Mouse (Mus musculus) urinary bladder, postnatal 10 days (tissue): ENCODE data around the gene Elmo1.

ENCODE experiments used
- DNase-seq: peaks from one replicate; pipeline ENCODE4 v3.0.0; 2022; ENCODE audit warnings: low spot score

Elmo1 gene

DNA sequence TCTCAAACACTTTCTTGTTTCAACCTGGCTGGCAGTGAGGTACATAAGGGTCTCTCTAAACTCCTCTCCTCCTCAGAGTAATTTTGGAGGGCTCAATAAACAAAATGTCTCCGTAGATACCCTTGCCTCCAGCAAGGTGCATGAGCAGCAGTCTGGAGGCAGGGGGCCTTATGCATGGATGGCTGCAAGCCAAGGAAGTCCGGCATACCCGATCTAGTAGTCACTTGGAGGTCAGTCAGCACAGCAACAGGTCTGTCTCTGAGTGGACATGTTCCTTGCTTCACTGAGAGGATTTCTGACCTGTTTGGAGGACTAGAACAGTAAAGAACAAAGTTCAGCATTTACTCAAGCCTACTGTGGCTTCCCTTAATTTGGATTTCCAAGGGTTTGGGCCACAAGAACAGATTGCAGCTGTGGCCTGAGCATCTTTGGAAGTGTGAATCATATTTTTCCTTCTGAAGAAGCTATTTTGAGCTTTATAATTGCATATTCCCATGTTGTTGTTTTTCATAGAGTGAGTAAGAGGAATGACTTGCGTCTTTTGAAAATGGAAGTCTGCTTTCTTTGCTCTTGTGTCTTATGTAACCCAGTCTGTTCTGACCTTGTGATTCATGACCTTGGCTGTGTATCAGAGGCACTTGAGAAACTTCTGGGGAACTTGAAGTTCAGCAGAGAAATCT, 296.2 kb downstream of the Elmo1 start:
- no peak for DNase-seq

DNA sequence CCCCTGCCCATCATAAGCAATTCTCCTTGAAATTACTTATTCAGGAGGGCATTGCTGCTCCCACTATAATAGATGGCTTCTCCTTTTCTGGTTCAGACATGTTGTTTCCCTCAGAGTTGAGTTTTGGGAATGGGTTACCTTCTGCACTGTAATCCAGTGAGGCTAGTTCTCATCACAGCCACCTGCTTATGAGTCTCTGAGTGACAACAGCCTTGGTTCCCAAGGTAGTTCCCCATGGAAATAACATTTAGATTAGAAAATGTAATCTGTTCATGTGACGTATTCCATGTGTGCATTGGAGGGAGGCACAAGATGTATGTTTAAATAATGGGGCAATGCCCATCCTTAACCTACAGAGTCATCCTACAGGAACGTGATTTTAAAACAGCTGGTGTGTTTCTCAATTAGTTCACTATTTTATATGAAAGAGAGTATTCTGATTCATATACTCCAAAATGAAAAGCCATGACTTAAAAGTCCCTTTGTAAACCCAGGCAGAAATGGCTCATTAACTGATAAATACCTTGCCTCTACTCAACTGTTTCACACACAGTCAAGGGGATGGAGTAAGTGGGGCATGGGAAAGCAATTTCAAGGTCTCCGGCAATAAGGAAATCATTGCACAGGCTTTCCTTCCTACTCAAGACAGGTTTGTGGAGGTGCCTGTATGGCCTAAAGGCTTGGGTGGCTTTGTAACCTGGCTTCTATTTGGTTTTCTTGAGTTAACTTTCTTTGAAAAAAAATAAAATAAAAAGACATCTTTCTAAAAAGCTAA, 302.6 kb downstream of the Elmo1 start:
- DNase-seq: no peak

DNA sequence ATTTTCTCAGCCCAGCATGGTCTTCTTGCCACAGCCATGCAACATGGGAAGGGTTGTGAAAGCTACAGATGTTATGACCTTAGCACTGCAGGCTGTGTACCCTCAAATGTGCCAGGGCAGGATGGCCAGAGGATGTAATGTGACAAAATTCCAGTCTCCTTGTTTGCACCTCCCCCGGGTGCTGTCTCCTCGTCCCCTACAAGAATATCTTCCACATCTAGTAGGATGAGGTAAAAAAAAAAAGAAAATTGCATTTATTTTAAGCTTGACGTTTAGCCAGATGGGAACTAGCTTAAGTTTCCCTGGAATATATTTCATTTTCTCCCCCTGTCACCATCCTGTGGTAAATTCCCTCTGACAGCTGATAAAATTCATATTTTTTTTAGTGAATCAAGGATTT, 307.3 kb downstream of the Elmo1 start:
- DNase-seq: no peak

DNA sequence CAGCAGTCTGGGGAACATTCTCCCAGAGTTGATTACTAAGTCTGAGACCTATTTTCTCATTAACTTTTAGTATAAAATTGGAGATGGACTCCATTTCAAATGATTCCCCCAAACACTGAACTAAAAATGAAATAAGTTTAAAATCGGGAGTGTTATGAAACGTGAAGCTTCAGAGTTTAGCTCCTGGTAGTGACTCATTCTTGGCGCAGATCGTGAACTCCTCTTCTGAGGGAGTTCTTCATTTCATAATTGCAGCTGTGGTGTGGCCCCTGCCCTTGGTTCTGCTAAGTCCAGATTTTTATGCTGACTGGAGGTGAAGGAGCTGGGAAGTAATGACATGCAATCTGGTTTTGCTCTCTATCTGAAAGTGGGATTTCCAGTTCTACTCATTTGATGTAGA, 307.9 kb downstream of the Elmo1 start:
- no peak for DNase-seq

DNA sequence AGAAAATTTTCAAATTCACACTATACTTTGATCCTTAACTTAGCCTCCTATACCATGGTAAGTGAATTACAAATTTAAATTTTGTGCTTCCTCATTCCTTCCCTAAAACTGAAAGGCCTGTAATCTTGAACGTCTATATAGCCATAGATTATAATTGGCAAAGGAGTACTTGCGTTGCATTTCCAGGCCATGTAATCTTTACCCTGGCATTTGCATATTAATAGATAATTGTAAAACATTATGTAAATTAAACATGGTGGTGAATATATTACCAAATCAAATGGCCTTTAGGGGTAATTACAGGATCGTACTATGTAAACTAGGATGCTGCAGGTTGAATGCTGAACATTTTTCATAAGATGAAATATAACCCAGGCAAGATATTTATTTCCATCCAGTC, 314.1 kb downstream of the Elmo1 start:
- no peak for DNase-seq

DNA sequence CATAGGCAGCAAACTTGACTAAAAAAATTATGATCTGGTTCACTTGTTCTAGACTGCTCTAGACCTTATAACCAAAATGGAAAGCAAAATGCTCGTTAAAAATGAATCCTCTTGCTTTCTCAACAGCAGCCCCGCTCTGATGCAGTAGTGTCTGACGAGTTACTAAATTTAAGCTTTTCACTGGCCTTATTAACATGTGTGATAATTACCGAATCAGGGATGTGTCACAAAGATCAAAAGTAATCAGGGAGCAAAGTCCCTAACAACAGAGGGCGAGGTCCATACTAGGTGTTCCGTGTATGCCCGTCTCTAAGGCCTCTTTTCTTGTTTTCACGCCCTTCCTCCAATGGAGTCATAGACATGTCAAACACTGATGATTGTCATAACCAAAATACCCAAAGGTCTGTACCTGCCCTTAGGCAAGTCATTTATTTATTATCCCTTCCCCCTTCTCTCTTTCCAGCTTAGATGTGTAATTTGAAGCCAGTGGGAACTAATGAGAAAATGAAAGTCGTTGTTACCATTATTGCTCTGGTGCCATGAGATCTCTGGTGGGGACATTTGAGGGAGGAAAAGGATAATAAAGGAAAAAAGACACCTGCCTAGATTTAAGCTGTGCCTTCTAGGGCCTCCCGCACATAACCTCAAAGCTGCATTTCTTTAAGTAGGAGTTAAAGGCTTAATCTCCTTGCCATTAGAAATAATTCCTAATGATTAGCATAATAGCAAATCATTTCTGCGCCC, 316.2 kb downstream of the Elmo1 start:
- no peak for DNase-seq

DNA sequence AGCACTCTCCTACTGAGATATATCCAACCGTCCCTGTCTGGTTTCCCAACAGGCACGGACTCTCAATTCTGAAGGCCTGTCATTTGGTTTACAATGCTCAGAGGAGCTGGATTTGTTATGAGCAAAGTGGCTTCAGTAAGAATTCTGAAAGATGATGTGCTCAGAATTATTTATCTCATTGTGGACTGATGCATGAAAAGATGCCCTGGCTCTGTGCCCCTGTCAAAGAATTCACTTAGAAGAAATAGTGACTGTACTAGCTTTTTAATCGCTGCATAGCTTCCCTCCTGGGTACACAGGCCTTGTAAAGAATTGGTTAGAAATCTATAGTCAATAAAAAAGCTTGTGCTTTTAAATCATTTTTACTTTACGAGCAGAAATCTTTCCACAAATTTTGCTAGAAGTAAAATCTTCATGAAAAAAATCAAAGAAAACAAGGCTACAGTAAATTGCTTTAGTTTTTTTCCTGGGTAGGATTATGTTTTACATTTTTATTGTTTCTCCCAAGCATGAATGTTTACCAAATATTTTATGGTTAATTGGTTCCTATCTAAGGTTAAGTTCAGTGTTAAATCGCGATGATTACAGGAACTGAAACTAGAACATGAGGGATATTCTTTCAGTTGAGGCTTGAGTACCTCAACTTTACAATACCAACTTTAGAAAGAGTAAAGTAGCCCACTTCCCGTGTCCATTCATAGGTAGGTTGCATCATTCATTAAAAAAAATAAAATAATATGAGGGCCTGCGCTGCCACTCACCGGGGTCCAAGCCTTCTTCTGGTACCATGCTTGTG, 320.1 kb downstream of the Elmo1 start:
- no peak for DNase-seq

DNA sequence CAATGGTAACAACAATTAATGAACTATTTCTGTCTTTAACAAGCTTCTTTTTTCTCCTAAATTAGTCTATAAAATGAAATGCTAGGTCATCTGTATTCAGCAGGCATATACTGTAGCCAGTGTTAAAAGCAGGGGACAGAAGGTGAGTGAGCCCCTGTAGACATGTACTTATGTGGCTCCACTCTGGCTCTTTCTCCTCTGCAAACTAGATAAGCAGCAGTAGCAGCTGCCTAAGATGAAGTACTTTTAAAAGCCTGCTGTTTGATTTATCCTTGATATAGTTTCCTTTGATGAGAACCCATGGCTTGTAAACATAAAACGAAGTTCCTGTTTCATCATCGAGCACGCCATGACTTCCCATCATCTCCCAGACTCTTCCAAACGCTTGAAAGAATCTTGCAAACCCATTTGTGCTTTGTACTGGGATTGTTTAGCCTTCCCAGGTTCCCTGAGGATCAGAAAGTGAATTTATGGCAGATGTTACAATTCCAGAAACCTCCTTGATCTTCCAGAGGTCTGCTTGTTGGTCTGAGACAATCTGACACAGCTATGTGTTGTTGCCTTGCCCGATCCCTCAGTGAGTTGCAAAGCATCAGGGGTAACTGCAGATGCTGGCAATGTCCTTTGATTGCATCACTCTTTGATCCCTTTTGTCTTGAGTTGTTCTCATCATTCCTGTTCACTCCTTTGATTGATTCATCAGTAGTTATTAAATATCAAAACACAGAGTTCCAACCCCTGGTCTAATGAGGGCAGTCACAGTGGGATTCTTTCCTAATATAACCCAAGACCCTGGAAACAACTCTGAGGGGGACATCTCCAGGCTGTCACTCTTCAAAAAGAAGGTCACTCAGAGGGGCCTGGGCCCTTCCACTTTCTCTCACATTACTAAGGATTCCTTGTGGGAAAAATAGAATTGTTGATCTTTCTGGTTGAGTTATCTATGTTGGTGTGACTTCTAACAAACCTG, 326.6 kb downstream of the Elmo1 start:
- DNase-seq: no peak

DNA sequence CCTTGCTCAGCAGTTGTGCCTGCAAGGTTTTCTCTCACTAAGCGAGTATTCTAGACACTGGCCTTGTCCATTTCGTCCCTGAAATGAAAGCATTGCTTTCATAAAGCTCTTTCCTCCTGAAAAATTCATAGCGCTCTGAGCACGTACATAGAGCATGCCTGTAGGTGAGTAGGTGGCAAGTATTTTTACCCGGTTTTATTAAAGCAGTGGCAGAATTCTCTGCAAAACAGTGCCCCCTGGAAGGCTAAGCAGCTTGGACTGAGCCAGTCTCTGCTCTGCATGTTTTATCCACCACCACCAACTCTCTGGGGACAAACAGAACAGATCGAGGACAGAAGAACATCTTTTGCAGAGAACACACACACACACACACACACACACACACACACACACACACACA, 340.6 kb downstream of the Elmo1 start:
- DNase-seq: no peak

DNA sequence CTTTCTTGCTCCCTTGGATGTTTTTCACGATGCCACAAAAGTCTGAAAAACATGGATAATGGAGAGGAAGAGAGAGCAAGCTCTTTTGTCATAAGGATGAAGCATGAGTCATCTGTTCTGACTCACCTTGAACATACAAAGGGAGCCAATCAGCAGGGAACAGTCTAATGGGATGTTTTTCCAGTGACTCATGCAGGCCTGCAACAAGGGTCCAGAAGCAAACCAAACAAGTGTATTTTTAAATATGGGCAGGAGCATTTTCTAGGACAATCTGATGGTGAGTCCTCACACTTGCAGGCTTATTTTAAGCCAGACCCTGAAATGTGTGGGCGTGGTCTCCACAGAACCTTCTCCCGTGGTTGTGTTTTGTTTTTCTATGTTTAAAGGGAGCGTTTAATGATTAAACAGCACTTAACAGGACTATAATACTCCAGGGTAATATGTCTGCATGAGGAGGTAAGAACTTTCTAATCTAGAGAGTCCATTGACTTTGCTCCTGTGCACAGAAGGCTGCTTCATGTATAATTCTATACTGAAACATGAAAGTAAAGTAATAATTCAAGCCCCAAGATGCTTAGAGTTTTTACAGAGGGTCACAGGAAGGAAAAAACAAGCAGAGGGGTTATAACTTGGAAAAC, 342.9 kb downstream of the Elmo1 start:
- DNase-seq: no peak

DNA sequence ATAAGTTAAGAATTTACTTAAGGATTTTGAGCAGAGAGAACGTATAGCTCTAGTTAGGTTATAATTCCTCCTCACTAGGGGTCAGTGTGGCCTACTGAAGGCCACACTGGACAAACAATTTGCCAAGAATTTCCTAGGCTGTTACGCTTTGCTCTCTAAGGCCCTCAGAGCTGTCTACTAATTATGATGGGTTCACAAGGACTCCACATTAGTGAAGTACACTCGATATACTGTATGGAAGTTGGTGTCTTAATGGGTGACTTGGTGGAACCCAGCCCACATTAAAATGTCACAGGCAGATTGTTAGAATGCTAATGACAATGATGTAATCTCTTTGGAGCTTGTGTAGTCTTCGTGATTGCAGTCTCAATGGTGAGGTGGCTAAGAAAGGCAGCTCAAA, 343.7 kb downstream of the Elmo1 start:
- DNase-seq: no peak

DNA sequence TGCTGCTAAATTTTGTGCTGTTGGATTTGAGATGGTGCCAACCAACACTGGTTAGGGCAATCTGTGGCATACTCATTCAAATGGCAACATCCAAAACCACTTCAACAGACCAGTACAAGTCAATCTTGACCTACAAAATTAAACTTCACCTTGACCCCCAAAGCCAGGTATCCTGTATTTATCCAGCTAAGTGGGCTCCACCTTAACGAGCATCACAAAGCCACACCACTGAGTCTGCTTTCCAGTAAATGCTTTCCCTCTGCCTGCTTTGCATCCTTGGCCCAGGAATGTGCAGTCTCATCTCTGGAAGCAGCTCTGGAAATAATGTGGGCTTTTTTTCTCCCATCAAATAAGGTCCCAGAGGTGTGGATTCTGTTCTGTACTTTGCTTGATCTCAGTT, 349.1 kb downstream of the Elmo1 start:
- DNase-seq: no peak

DNA sequence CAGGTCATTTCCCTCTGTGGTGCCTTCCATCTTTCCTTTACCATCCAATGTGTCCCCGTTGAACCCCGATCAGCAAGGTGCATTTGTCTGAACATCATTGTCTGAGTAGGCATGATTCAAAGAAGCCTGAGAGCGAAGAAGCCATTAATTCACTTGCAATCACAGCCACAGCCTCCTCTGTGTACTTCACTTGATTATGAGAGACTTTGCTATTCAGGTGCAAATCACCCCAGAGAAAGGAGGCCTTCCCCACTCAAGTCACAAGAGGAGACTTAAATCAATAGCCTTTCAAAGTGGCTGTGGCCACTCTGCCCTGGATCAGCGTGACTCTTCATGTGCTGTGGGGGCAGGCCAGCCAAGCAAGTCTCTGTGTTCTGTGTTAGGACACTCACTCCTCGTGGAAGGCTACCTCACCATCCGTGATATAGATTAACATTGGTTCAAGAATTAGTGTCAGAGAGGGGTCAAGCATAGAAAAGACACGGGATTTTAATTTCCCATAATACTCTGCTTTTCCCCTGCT, 360.5 kb downstream of the Elmo1 start:
- DNase-seq: no peak

DNA sequence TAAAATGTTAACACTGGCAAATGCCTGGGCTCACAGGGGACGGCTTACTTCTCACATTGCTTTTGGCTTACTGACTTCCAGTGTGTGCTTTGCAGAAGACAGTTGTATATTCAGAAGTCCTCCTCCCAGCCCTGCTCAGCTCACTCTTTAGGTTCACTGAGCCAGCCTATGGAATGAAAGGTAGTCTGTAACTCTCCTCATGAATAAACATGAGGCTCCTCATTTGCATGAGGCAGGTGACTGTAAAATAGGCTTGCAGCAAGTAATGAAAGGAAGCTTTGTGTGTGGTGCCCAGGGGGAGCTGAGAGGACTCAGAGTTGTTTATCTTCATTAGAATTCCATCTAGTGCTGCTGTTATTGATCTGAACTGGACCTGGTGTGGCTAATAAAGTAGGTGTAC, 364.0 kb downstream of the Elmo1 start:
- DNase-seq: no peak

DNA sequence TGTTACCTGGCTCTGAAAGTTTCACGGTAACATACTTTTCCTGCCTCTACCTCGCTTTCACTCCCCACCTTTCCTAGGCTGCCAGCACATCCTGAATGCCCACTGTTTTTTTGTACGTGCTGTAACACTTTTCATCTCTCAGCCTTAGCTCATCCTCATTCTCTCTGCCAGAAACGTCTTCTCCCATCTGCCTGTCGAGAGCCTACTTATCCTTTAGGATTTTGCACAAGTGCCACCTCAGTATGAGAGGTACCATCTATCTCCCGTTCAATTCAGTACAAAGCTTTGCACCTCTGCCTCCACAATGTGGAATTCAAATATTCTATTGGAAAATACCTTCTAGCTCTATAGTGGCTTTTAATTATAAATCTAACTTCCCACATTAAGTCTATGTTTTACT, 369.7 kb downstream of the Elmo1 start:
- DNase-seq: no peak

DNA sequence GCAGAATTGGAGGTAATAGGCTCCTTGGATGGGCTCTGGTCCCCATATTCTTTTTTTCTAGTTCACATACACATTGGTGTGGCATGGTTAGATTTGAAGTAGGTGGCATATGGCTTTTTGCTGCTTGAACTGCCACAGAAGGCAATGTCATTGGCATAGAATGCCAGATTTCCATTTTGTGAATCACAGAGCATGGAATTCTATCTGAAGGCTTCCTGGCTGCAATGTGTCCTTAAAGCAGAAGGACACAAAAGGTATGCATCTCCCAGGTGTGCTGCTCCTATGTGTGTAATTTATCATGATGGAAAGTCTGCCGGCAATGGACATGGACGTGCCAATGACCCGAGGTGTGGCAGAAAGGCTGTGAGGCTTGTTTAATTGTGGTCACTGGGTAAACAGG, 371.2 kb downstream of the Elmo1 start:
- DNase-seq: no peak

DNA sequence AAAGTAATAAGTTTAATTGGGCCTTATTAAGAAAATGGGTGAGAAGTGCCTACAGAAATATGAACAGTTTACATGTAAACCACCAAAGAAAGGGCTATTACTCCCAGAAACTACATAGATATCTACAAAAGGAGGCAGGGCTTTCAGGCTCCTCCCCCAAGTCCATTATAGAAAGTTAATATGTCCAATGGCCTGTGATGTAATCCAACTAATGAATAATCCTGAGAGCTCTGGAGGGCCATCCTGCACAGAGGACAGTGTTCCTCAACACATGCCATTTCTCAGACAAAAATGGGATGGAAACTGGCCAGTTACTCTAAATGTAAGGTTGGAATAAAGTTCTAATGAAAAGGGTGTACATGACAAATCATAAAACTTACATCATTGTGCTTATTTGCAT, 373.8 kb downstream of the Elmo1 start:
- DNase-seq: no peak

DNA sequence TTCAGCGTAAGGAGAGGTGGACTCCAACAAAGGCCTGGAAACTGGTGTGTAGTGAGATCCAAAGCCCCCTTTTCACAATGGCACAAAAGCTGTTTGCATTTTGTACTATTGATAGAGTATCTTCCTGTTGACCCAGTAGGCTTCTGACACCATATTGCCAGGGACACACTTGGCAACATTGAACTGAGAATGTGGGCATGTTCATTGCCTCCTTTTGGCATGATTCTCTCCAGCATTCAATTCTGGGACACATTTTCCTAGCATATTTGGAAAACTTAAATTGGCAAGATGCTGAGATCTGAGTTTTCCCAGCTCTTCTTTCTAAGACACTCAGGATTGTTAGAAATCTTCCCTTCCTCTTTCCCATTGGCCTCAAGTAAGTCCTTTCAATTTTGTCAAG, 377.0 kb downstream of the Elmo1 start:
- no peak for DNase-seq

DNA sequence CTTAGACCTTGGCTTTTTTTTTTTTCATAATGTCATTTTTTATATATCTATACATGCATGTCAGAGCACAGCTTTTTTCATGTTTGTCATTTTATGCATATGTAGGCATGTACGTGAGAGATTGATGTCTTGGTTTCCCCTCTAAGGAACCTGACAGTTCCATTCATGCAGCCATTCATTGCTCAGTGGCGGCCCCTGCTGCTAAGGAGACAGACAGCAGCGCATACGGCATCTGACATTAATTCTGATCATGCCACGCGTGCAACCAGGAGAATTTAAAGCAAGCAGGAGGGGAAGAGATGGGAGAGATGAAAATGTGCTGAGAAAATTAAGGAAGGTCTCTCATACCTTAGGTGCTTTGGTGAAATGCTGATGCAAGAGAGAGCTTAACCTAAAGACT, 381.3 kb downstream of the Elmo1 start:
- DNase-seq: no peak

DNA sequence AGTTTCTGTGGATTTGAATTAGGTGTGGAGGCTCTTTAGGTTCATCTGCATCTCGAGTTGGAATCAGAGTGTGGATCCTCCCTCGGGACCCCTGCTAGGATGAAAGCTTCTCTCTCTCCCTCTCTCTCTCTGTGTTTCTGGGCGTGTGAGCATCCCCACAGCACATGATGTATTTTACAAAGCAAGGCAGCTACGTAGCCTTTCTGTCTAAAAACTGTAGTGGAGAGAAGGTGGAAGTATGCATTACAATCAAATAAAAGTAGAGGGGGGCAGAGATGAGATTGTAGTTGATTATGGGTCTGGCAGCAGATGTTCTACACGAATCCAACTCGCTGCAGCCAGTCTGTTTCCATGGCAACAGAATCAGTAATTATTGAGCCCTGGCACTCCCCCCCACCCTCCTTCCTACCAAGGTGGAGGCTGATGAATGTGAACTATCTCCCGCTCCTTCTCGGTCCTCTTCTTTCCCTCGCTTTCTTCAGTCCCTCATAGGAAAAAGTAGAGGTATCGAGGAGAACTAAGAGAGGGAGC, 382.0 kb downstream of the Elmo1 start:
- DNase-seq: no peak
